Mouse (Mus musculus) liver, postnatal 0 days (tissue): ENCODE measurements around the gene Dera. TPM values are rescaled to one million over a fixed set of nuclear protein-coding genes. Genes with fewer than 3 reads are reported as not detected.

Experiments
- ATAC-seq: fragments of 200-750 bp; cut with Nextera tagmentation; 2 replicates; pipeline ENCODE4 v1.8.0; 2017; ENCODE audit warnings: mild to moderate bottlenecking, moderate library complexity
- DNase-seq: peaks from one replicate; pipeline ENCODE4 v3.0.0-alpha.2; 2016
- H3K27ac ChIP-seq: fragments of 300-500 bp; sonication (generic); 2 replicates; pipeline ENCODE4 v1.5.1; 2014; ENCODE audit warnings: antibody characterized with exemption, moderate library complexity, mild to moderate bottlenecking, low read depth
- H3K27me3 ChIP-seq: fragments of 300-500 bp; sonication (generic); 2 replicates; pipeline ENCODE4 v1.6.1; 2014; ENCODE audit warnings: low read length, control low read depth, mixed read lengths; ENCODE audit not compliant: insufficient read depth
- H3K36me3 ChIP-seq: fragments of 300-500 bp; sonication (generic); replicated peaks from 2 replicates; pipeline ENCODE4 v1.6.1; 2014; ENCODE audit warnings: mild to moderate bottlenecking, control low read depth, low read length, moderate library complexity, mixed read lengths; ENCODE audit not compliant: insufficient read depth
- H3K4me1 ChIP-seq: fragments of 300-500 bp; sonication (generic); 2 replicates; pipeline ENCODE4 v1.6.1; 2014; ENCODE audit warnings: antibody characterized with exemption, mild to moderate bottlenecking, control low read depth; ENCODE audit not compliant: insufficient read depth
- H3K4me2 ChIP-seq: fragments of 300-500 bp; sonication (generic); 2 replicates; pipeline ENCODE4 v1.6.1; 2014; ENCODE audit warnings: low read depth, mild to moderate bottlenecking, low read length, moderate library complexity, mixed read lengths
- H3K4me3 ChIP-seq: fragments of 300-500 bp; sonication (generic); 2 replicates; pipeline ENCODE4 v1.5.1; 2014; ENCODE audit warnings: low read depth, low read length
- H3K9ac ChIP-seq: fragments of 300-500 bp; sonication (generic); replicated peaks from 2 replicates; pipeline ENCODE4 v1.6.1; 2014; ENCODE audit warnings: mild to moderate bottlenecking, moderate library complexity
- H3K9me3 ChIP-seq: fragments of 300-500 bp; sonication (generic); 2 replicates; pipeline ENCODE4 v1.6.1; 2016; ENCODE audit warnings: mild to moderate bottlenecking, control low read depth, low read length, mixed read lengths
- CTCF ChIP-seq: sonication (generic); IDR thresholded peaks from 2 replicates; pipeline ENCODE4 v1.5.1; 2016; ENCODE audit warnings: antibody characterized with exemption, low read depth
- EP300 ChIP-seq: IDR thresholded peaks from 2 replicates; pipeline ENCODE4 v1.6.1; 2016; ENCODE audit warnings: antibody characterized with exemption, low read depth, mild to moderate bottlenecking
- WGBS: fragments of 180-500 bp; shearing (Covaris S2); extraction: QIAGEN DNeasy Blood & Tissue Kit; methylation state at CpG from one replicate; pipeline ENCODE4 v1.1.7; 2014; ENCODE audit not compliant: insufficient replicate concordance; 5-methylcytosine and 5-hydroxymethylcytosine counted together
- polyA plus RNA-seq: library from polyadenylated mRNA; unstranded; fragments of >200 nt; fragmentation: Nextera tagmentation; extraction: Ambion mirVana; gene quantifications from 2 replicates; pipeline ENCODE4 v1.2.1, GENCODE M21; 2015

Dera gene
- polyA plus RNA-seq, 1 experiment from 2014 or later = 43.6 TPM

DNA sequence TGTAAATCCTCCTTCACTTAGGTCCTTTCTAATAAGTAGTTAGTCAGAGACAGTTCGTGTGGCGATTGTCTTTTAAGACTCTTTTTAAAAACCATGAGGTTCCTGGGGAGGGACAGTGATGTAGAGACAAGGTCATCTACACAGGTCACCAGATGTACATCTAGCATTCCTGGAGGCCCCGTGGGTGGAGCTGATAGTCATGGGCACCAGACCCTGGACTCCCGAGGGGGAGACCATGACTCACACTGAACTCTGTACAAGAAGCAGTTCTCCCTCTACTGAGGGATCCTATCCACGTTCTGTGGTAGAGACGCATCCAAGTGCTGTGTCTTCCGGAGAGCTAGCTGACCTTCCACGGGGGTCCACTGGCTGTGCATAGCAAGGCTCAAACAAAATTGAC, 22.6 kb downstream of the Dera start:
- H3K9me3 ChIP-seq = no peaks in the 10 kb centered on the region
- TF ChIP-seq EP300 = no peak
- no peak for TF ChIP-seq CTCF
- DNase-seq (no peak), ATAC-seq (no peak)
- H3K4me3 ChIP-seq = no peak overlapping the region
- WGBS = 77% methylated on average over 8 of the region's 8 CpGs
- no peak overlapping the region for H3K27ac ChIP-seq
- H3K27me3 ChIP-seq = no peaks in the 10 kb centered on the region
- no peaks in the 10 kb centered on the region for H3K4me1 ChIP-seq
- no peak overlapping the region for H3K4me2 ChIP-seq
- peaks cover 4% of the 10 kb centered on the region; the same call in 1 of the 2 replicates for H3K36me3 ChIP-seq
- no peak overlapping the region for H3K9ac ChIP-seq

- Histone ChIP-seq H3K27ac (no peak overlapping the region), H3K9me3 (no peaks in the 10 kb centered on the region), H3K4me1 (no peaks in the 10 kb centered on the region), H3K4me2 (no peak overlapping the region), H3K27me3 (no peaks in the 10 kb centered on the region), H3K4me3 (no peak overlapping the region), H3K9ac (no peak overlapping the region), H3K36me3 (peaks cover 21% of the 10 kb centered on the region)
- 71% methylated on average over 7 of the region's 7 CpGs for WGBS
- TF ChIP-seq EP300 (no peak), CTCF (no peak)
- ATAC-seq (peak; percentile 85), DNase-seq (no peak)
Measured at GRCm38 (mm10) chr6:137783899-137784637, 29.7 kb downstream of the Dera start.

- H3K4me1 ChIP-seq = no peaks in the 10 kb centered on the region
- no peak overlapping the region for H3K9ac ChIP-seq
- no peak for ATAC-seq
- no peak overlapping the region for H3K4me3 ChIP-seq
- H3K9me3 ChIP-seq = no peaks in the 10 kb centered on the region
- H3K27ac ChIP-seq = no peak overlapping the region
- H3K27me3 ChIP-seq = no peaks in the 10 kb centered on the region
- WGBS = 53% methylated on average over 9 of the region's 9 CpGs
- H3K4me2 ChIP-seq = no peak overlapping the region
- peaks cover 10% of the 10 kb centered on the region for H3K36me3 ChIP-seq
- TF ChIP-seq CTCF = no peak
- no peak for TF ChIP-seq EP300
- DNase-seq = no peak
Measured at GRCm38 (mm10) chr6:137788976-137789590, 34.7 kb downstream of the Dera start.

DNA sequence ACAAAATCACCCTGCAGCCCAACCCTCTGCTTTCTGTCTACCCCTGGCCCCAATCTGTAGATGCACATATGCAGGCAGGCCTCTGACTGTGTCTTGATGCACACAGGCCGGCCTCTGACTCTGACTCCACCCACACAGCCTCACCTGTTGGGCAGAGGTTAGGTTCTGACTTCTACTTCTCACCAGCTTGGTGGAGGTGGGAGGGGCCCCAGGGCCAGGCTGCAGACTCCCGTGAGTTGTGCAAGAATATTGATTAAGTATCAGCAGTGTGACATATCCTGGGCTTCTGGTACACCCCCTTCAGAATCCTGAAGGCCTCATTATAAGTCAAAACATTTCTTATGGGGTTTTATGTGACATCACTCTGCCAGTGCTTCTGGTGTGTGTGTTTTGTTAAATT, 35.3 kb downstream of the Dera start:
- Histone ChIP-seq H3K9ac (no peak overlapping the region), H3K4me2 (no peak overlapping the region), H3K9me3 (no peaks in the 10 kb centered on the region), H3K27ac (no peak overlapping the region), H3K36me3 (peaks cover 10% of the 10 kb centered on the region), H3K4me1 (no peaks in the 10 kb centered on the region), H3K4me3 (no peak overlapping the region), H3K27me3 (no peaks in the 10 kb centered on the region)
- no peak for ATAC-seq
- no peak for DNase-seq
- WGBS = 46% methylated on average over 2 of the region's 2 CpGs
- TF ChIP-seq CTCF (no peak), EP300 (no peak)

DNA sequence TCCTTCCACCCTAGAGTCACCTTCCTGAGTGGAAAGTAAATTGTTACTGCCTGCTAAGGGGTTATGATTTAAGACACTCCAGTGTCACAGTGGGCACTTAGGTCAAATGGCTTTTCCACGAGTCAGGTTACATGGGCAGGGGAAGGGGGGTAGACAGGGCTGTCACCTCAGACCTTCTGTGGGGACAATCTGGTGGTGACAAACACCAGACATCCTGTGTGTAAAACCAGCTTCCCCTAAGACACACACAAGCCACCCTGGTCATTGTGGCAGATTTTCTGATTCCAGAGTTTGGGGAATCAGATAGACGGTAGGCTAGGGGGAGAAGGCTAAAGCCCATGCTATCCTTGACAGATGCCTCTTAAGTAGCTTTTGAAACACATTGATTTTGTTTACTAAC, 41.1 kb downstream of the Dera start:
- DNase-seq (no peak), ATAC-seq (no peak)
- H3K27me3 ChIP-seq = no peaks in the 10 kb centered on the region
- TF ChIP-seq CTCF (no peak), EP300 (no peak)
- 32% methylated on average over 2 of the region's 2 CpGs for WGBS
- no peak overlapping the region for H3K27ac ChIP-seq
- no peak overlapping the region for H3K4me2 ChIP-seq
- H3K9me3 ChIP-seq = no peaks in the 10 kb centered on the region
- no peak overlapping the region for H3K9ac ChIP-seq
- no peak overlapping the region for H3K4me3 ChIP-seq
- H3K4me1 ChIP-seq = no peaks in the 10 kb centered on the region
- H3K36me3 ChIP-seq = peaks cover 21% of the 10 kb centered on the region

DNA sequence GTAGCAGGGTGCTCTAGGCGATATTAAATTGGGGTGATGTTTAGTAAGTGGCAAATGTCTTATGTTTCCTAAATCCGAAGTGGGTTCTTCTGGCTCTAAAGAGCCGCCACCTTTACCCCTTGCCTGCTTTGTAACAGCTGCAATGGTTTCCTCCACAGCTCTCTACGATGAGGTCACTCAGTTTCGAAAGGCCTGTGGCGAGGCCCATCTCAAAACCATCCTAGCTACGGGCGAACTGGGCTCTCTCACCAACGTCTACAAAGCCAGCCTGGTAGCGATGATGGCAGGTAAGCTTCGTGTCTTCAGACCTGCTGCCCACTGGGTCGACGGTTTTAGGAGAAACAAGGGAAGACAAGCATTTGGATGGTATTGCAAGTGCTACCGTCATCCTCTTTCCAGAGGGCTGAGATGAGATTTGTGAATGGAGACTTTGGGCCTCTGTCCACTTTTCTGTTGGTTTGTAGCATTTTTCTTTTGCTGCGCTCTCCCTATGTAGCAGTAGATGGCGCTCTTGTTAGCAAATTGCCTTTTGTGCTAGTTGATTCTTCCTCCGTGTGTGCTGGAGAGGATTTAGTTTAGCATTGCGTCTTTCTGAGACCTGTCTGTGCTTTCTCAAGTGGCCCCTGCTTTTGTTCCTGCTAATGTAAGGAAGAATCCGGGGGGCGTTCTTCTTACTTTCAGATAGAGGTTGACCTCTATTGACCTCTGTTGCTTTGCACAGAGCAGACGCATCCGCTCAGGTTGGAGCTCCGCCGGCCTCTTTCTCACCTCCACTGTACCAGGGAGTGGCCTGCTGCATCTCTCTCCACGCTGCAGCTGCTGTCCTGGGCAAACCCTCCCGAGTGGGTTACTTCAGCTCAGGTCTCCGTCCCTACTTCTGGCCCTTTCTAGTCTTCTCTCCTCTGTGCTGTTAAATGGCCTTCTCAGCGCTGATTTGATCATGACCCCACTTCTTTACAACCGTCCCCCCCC, 42.5 kb downstream of the Dera start:
- no peaks in the 10 kb centered on the region for H3K4me1 ChIP-seq
- H3K27ac ChIP-seq = no peak overlapping the region
- DNase-seq = no peak
- no peak for TF ChIP-seq EP300
- peak; percentile 64 for TF ChIP-seq CTCF
- H3K4me3 ChIP-seq = no peak overlapping the region
- no peak overlapping the region for H3K4me2 ChIP-seq
- no peak overlapping the region for H3K9ac ChIP-seq
- no peak for ATAC-seq
- peaks cover 21% of the 10 kb centered on the region for H3K36me3 ChIP-seq
- H3K27me3 ChIP-seq = no peaks in the 10 kb centered on the region
- H3K9me3 ChIP-seq = no peaks in the 10 kb centered on the region
- 78% methylated on average over 29 of the region's 29 CpGs for WGBS
